Mouse (Mus musculus): Measurements from ENCODE around the gene Cebpg. TPM values are rescaled to one million over a fixed set of nuclear protein-coding genes. Genes with fewer than 3 reads are reported as not detected.

Gene Cebpg
- polyA plus RNA-seq, 1 experiment, result 4.2 TPM

DNA sequence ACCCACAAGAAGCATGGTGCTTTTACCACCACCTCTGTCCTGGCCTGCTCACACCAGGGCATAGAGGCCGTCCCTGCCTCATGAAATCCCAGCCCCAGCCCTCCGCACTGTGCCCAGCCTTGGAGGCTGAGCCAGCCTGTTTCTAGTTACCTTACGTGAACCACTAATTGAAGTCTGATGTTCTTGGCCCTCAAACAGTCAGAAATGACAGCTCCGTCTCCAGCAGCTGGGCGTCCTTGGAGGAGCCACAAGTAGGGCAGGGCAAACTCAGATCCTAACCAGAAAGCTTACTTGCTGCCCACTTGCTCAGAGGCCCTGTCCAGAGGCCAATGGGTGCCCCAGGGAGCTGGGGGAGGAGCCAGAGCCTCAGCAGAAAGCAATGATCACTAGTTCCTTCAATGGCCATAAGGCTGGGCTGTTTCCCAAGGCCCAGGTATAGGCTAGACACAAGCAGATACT lies 13.6 kb downstream of the Cebpg start:
- no peak for DNase-seq (ENCODE audit: low read depth in 1 of 2, low spot score in 2 of 2)
- TF ChIP-seq POLR2A (IDR thresholded peaks at IDR 0.05; ENCODE audit: low read depth, low read length) (no peak), CTCF (IDR thresholded peaks at IDR 0.05; ENCODE audit: extremely low read depth, insufficient read depth, insufficient read length, insufficient replicate concordance) (no peak)
- H3K27me3 ChIP-seq (ENCODE audit: control insufficient read depth, insufficient read depth, low read length), result no peaks in the 10 kb centered on the region
- 92% methylated on average over 5 of the region's 5 CpGs for WGBS
- H3K36me3 ChIP-seq (ENCODE audit: control insufficient read depth, insufficient read depth, low read length), result peaks cover 20% of the 10 kb centered on the region
- H3K4me1 ChIP-seq (ENCODE audit: control insufficient read depth, insufficient read depth, insufficient read length), result no peaks in the 10 kb centered on the region
- no peak overlapping the region for H3K27ac ChIP-seq (ENCODE audit: insufficient read depth, low read length)
- no peak overlapping the region for H3K4me3 ChIP-seq (ENCODE audit: extremely low read depth, insufficient read depth, insufficient read length)

- Histone ChIP-seq H3K4me3 (ENCODE audit: extremely low read depth, insufficient read depth, insufficient read length) (no peak overlapping the region), H3K27me3 (ENCODE audit: control insufficient read depth, insufficient read depth, low read length) (no peaks in the 10 kb centered on the region), H3K27ac (ENCODE audit: insufficient read depth, low read length) (no peak overlapping the region), H3K4me1 (ENCODE audit: control insufficient read depth, insufficient read depth, insufficient read length) (no peaks in the 10 kb centered on the region), H3K36me3 (ENCODE audit: control insufficient read depth, insufficient read depth, low read length) (peaks cover 20% of the 10 kb centered on the region)
- DNase-seq (ENCODE audit: low read depth in 1 of 2, low spot score in 2 of 2), result no peak
- no peak for TF ChIP-seq POLR2A (IDR thresholded peaks at IDR 0.05; ENCODE audit: low read depth, low read length)
- no peak for TF ChIP-seq CTCF (IDR thresholded peaks at IDR 0.05; ENCODE audit: extremely low read depth, insufficient read depth, insufficient read length, insufficient replicate concordance)
Measured at GRCm38 (mm10) chr7:35042209-35042554, 14.2 kb downstream of the Cebpg start.

DNA sequence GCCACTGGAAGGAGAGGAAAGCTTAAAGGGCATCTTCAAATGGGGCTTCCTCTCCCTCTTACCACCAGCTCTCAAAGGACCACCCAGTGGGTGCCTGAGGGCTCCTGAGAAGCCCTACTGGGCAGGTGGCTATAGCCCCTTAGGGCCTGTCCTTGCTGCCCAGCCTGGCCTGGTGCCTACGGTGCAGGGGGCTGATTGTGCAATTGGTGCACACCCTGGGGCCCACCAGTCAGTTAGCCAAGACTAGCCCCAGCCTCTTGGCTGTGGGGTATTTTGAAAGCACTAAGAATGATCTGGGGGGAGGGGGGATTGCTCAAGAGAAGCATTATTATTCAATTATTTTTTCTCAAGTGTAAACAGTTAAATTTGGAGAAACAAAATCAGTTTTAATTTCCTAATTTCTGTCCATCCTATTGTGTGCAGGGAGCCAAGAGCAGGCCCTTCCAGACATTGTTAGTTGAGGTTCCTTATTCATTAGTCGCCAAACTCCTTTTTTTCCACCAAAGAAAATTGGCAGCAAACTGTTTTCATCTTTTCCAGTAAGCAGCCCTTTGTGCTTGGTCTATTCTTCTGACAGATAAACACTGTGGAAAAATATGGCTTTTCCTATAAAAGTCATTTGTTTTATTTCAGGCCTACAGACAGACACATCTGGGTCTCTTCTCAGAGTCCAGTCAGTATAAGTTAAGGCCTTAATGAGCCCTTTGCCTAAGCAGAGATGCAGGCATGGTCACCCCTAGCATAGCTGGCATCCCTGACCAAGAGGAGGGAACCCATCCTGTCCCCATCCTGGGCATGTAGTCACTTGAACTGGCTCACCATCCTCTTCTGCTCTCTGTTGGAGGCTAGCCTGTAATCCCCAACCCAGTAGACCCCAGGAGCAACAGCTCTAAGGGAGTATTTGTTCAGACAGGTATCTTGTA lies 14.8 kb downstream of the Cebpg start:
- no peak overlapping the region for H3K4me3 ChIP-seq (ENCODE audit: extremely low read depth, insufficient read depth, insufficient read length)
- no peak for DNase-seq (ENCODE audit: low read depth in 1 of 2, low spot score in 2 of 2)
- 90% methylated on average over 2 of the region's 2 CpGs for WGBS
- H3K27me3 ChIP-seq (ENCODE audit: control insufficient read depth, insufficient read depth, low read length), result no peaks in the 10 kb centered on the region
- H3K36me3 ChIP-seq (ENCODE audit: control insufficient read depth, insufficient read depth, low read length), result peaks cover 18% of the 10 kb centered on the region
- no peak for TF ChIP-seq POLR2A (IDR thresholded peaks at IDR 0.05; ENCODE audit: low read depth, low read length)
- TF ChIP-seq CTCF (IDR thresholded peaks at IDR 0.05; ENCODE audit: extremely low read depth, insufficient read depth, insufficient read length, insufficient replicate concordance), result no peak
- no peaks in the 10 kb centered on the region for H3K4me1 ChIP-seq (ENCODE audit: control insufficient read depth, insufficient read depth, insufficient read length)
- H3K27ac ChIP-seq (ENCODE audit: insufficient read depth, low read length), result no peak overlapping the region

- Histone ChIP-seq H3K27me3 (ENCODE audit: control insufficient read depth, insufficient read depth, low read length) (no peaks in the 10 kb centered on the region), H3K4me1 (ENCODE audit: control insufficient read depth, insufficient read depth, insufficient read length) (no peaks in the 10 kb centered on the region), H3K36me3 (ENCODE audit: control insufficient read depth, insufficient read depth, low read length) (peaks cover 11% of the 10 kb centered on the region), H3K4me3 (ENCODE audit: extremely low read depth, insufficient read depth, insufficient read length) (no peak overlapping the region), H3K27ac (ENCODE audit: insufficient read depth, low read length) (no peak overlapping the region)
- DNase-seq (ENCODE audit: low read depth in 1 of 2, low spot score in 2 of 2), result no peak
- TF ChIP-seq CTCF (IDR thresholded peaks at IDR 0.05; ENCODE audit: extremely low read depth, insufficient read depth, insufficient read length, insufficient replicate concordance) (no peak), POLR2A (IDR thresholded peaks at IDR 0.05; ENCODE audit: low read depth, low read length) (no peak)
- 95% methylated on average over 9 of the region's 9 CpGs for WGBS
Measured at GRCm38 (mm10) chr7:35040176-35040972, 16.0 kb downstream of the Cebpg start.

DNA sequence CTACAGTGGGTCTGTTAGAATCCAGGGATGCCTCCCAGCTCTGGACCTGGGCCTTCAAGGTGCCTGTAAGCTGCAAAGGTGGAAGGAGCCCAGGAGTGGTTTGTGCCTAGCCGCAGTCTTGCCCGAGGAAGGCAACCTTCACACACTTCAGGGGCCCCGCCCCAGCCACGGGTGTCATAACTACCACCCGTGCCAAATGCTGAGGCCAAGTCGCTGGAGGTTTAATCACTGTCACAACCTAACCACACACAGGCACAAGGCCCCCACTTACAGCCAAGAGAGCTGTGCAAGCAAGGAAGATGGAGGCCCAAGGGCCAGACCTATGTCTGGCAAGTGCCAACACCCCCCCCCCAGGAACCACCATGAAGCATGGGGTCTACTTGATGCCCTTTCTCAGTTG lies 19.0 kb downstream of the Cebpg start:
- no peak for TF ChIP-seq CTCF (IDR thresholded peaks at IDR 0.05; ENCODE audit: extremely low read depth, insufficient read depth, insufficient read length, insufficient replicate concordance)
- TF ChIP-seq POLR2A (IDR thresholded peaks at IDR 0.05; ENCODE audit: low read depth, low read length), result no peak
- no peak overlapping the region for H3K4me3 ChIP-seq (ENCODE audit: extremely low read depth, insufficient read depth, insufficient read length)
- H3K27ac ChIP-seq (ENCODE audit: insufficient read depth, low read length), result no peak overlapping the region
- WGBS, result 68% methylated on average over 6 of the region's 6 CpGs
- no peak for DNase-seq (ENCODE audit: low read depth in 1 of 2, low spot score in 2 of 2)
- H3K4me1 ChIP-seq (ENCODE audit: control insufficient read depth, insufficient read depth, insufficient read length), result no peaks in the 10 kb centered on the region
- no peaks in the 10 kb centered on the region for H3K27me3 ChIP-seq (ENCODE audit: control insufficient read depth, insufficient read depth, low read length)
- peaks cover 3% of the 10 kb centered on the region; the same call in 1 of the 2 replicates for H3K36me3 ChIP-seq (ENCODE audit: control insufficient read depth, insufficient read depth, low read length)

GRCm38 (mm10) chr7:35036266-35036731 lies 20.1 kb downstream of the Cebpg start:
- H3K4me3 ChIP-seq (ENCODE audit: extremely low read depth, insufficient read depth, insufficient read length), result no peak overlapping the region
- peaks cover 3% of the 10 kb centered on the region; the same call in 1 of the 2 replicates for H3K36me3 ChIP-seq (ENCODE audit: control insufficient read depth, insufficient read depth, low read length)
- 80% methylated on average over 5 of the region's 5 CpGs for WGBS
- TF ChIP-seq CTCF (IDR thresholded peaks at IDR 0.05; ENCODE audit: extremely low read depth, insufficient read depth, insufficient read length, insufficient replicate concordance) (no peak), POLR2A (IDR thresholded peaks at IDR 0.05; ENCODE audit: low read depth, low read length) (no peak)
- H3K27me3 ChIP-seq (ENCODE audit: control insufficient read depth, insufficient read depth, low read length), result no peaks in the 10 kb centered on the region
- no peaks in the 10 kb centered on the region for H3K4me1 ChIP-seq (ENCODE audit: control insufficient read depth, insufficient read depth, insufficient read length)
- no peak overlapping the region for H3K27ac ChIP-seq (ENCODE audit: insufficient read depth, low read length)
- no peak for DNase-seq (ENCODE audit: low read depth in 1 of 2, low spot score in 2 of 2)
